Mouse (Mus musculus) hindbrain, embryonic 11.5 days (tissue): Measurements from ENCODE around the gene Rtca. TPM values are rescaled to one million over a fixed set of nuclear protein-coding genes. Genes with fewer than 3 reads are reported as not detected.

Experiments used
- ATAC-seq: fragments of 200-750 bp; cut with Nextera tagmentation; 2 replicates; pipeline ENCODE4 v1.8.0; 2017; ENCODE audit warnings: mild to moderate bottlenecking, moderate TSS enrichment, moderate library complexity; ENCODE audit not compliant: low FRiP score
- DNase-seq: peaks from one replicate; pipeline ENCODE4 v3.0.0-alpha.2; 2015; ENCODE audit warnings: low spot score
- H3K27ac ChIP-seq: fragments of 300-500 bp; sonication (generic); 2 replicates; pipeline ENCODE4 v1.5.1; 2014; ENCODE audit warnings: mild to moderate bottlenecking, low read depth, low read length
- H3K27me3 ChIP-seq: fragments of 300-500 bp; sonication (generic); 2 replicates; pipeline ENCODE4 v1.6.1; 2014; ENCODE audit warnings: mild to moderate bottlenecking, low read length, moderate library complexity, mixed read lengths; ENCODE audit not compliant: control insufficient read depth, insufficient read depth
- H3K36me3 ChIP-seq: fragments of 300-500 bp; sonication (generic); 2 replicates; pipeline ENCODE4 v1.6.1; 2014; ENCODE audit warnings: mild to moderate bottlenecking, low read length, moderate library complexity, mixed read lengths; ENCODE audit not compliant: control insufficient read depth, insufficient read depth
- H3K4me1 ChIP-seq: fragments of 300-500 bp; sonication (generic); replicated peaks from 2 replicates; pipeline ENCODE4 v1.6.1; 2014; ENCODE audit warnings: low read length, mixed read lengths; ENCODE audit not compliant: control insufficient read depth, insufficient read depth
- H3K4me2 ChIP-seq: fragments of 300-500 bp; sonication (generic); replicated peaks from 2 replicates; pipeline ENCODE4 v1.6.1; 2014; ENCODE audit warnings: mild to moderate bottlenecking, low read depth, low read length
- H3K4me3 ChIP-seq: fragments of 300-500 bp; sonication (generic); 2 replicates; pipeline ENCODE4 v1.5.1; 2014; ENCODE audit warnings: low read depth, low read length
- H3K9ac ChIP-seq: fragments of 300-500 bp; sonication (generic); 2 replicates; pipeline ENCODE4 v1.6.1; 2014; ENCODE audit warnings: low read depth, low read length
- H3K9me3 ChIP-seq: fragments of 300-500 bp; sonication (generic); 2 replicates; pipeline ENCODE4 v1.6.1; 2016; ENCODE audit warnings: low read length; ENCODE audit not compliant: control insufficient read depth
- WGBS: fragments of 180-500 bp; shearing (Covaris S2); extraction: QIAGEN DNeasy Blood & Tissue Kit; methylation state at CpG from one replicate; pipeline ENCODE4 v1.1.7; 2014; 5-methylcytosine and 5-hydroxymethylcytosine counted together
- polyA plus RNA-seq: library from polyadenylated mRNA; unstranded; fragments of >200 nt; fragmentation: Nextera tagmentation; extraction: Ambion mirVana; gene quantifications from 2 replicates; pipeline ENCODE4 v1.2.1, GENCODE M21; 2014

Rtca gene
- 123 and 132 TPM in 2 replicates for polyA plus RNA-seq

- Histone ChIP-seq H3K4me3 (peak within 1 kb of the TSS; percentile 85), H3K9ac (peak within 1 kb of the TSS; percentile 84), H3K27ac (peak within 1 kb of the TSS; percentile 49), H3K4me2 (peak within 1 kb of the TSS; percentile 69), H3K9me3 (no peaks in the 10 kb centered on the region), H3K27me3 (no peaks in the 10 kb centered on the region), H3K4me1 (peaks cover 4% of the 10 kb centered on the region; the same call in 1 of the 2 replicates), H3K36me3 (peaks cover 2% of the 10 kb centered on the region; the same call in 1 of the 2 replicates)
- DNase-seq = peak; percentile 100
- WGBS = 0% methylated on average over 38 of the region's 44 CpGs
- ATAC-seq = peak; percentile 93
Measured at GRCm38 (mm10) chr3:116507772-116508351, at the start of gene Rtca. Gene Rtca (minus strand): TSS chr3:116508208.

GRCm38 (mm10) chr3:116551362-116551761, 43.4 kb upstream of the Rtca start:
- no peak overlapping the region for H3K27ac ChIP-seq
- no peak for DNase-seq
- WGBS = 96% methylated on average over 5 of the region's 5 CpGs

GRCm38 (mm10) chr3:116547430-116547829, 39.4 kb upstream of the Rtca start:
- Histone ChIP-seq H3K27me3 (no peaks in the 10 kb centered on the region), H3K4me1 (no peaks in the 10 kb centered on the region), H3K9me3 (no peaks in the 10 kb centered on the region), H3K4me3 (no peak overlapping the region), H3K9ac (no peak overlapping the region), H3K27ac (no peak overlapping the region), H3K4me2 (no peak overlapping the region), H3K36me3 (no peaks in the 10 kb centered on the region)
- ATAC-seq (no peak), DNase-seq (no peak)
- 93% methylated on average over 5 of the region's 5 CpGs for WGBS

More at GRCm38 (mm10) chr3:116551362-116551761, 43.4 kb upstream of the Rtca start:
- Histone ChIP-seq H3K4me1 (no peaks in the 10 kb centered on the region), H3K4me2 (no peak overlapping the region), H3K9ac (no peak overlapping the region), H3K36me3 (no peaks in the 10 kb centered on the region), H3K27me3 (no peaks in the 10 kb centered on the region), H3K9me3 (no peaks in the 10 kb centered on the region), H3K4me3 (no peak overlapping the region)
- ATAC-seq = no peak

DNA sequence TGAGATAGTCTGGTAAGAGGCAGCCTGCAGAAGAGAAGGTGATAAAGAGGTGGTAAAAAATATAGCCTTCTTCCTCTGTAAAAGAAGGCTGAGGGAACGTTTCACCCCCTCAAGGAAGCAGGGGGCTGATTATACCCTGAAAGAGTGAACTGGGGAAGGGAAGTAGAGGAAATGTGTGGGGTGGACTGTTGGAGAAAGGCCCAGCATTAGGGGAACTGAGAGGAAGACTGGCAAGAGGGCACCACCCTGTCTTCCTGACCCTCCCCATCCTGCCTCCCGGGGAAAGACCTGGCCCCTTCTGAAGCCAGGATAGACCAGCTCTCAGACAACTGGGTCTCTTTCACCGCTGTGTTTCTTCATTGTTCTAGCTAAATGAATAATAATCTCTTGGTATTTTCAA, 34.5 kb upstream of the Rtca start:
- Histone ChIP-seq H3K27me3 (no peaks in the 10 kb centered on the region), H3K36me3 (no peaks in the 10 kb centered on the region), H3K9ac (no peak overlapping the region), H3K9me3 (no peaks in the 10 kb centered on the region), H3K27ac (no peak overlapping the region), H3K4me1 (no peaks in the 10 kb centered on the region), H3K4me2 (no peak overlapping the region), H3K4me3 (no peak overlapping the region)
- 76% methylated on average over 3 of the region's 3 CpGs for WGBS
- ATAC-seq (no peak), DNase-seq (no peak)

- Histone ChIP-seq H3K4me2 (no peak overlapping the region), H3K9me3 (no peaks in the 10 kb centered on the region), H3K27ac (no peak overlapping the region), H3K27me3 (no peaks in the 10 kb centered on the region), H3K36me3 (no peaks in the 10 kb centered on the region), H3K4me3 (no peak overlapping the region), H3K4me1 (no peaks in the 10 kb centered on the region), H3K9ac (no peak overlapping the region)
- ATAC-seq (no peak), DNase-seq (no peak)
- 91% methylated on average over 2 of the region's 2 CpGs for WGBS
Measured at GRCm38 (mm10) chr3:116542070-116542469, 34.1 kb upstream of the Rtca start.

- Histone ChIP-seq H3K4me1 (no peaks in the 10 kb centered on the region), H3K9ac (no peak overlapping the region), H3K27ac (0 out of 2 replicates have a peak overlapping the region, but pooled peaks have one; percentile 13), H3K9me3 (no peaks in the 10 kb centered on the region), H3K4me2 (no peak overlapping the region), H3K4me3 (no peak overlapping the region), H3K36me3 (no peaks in the 10 kb centered on the region), H3K27me3 (no peaks in the 10 kb centered on the region)
- ATAC-seq (peak; percentile 57), DNase-seq (no peak)
- WGBS = 38% methylated on average over 6 of the region's 6 CpGs
Measured at GRCm38 (mm10) chr3:116537200-116537573, 29.2 kb upstream of the Rtca start.

DNA sequence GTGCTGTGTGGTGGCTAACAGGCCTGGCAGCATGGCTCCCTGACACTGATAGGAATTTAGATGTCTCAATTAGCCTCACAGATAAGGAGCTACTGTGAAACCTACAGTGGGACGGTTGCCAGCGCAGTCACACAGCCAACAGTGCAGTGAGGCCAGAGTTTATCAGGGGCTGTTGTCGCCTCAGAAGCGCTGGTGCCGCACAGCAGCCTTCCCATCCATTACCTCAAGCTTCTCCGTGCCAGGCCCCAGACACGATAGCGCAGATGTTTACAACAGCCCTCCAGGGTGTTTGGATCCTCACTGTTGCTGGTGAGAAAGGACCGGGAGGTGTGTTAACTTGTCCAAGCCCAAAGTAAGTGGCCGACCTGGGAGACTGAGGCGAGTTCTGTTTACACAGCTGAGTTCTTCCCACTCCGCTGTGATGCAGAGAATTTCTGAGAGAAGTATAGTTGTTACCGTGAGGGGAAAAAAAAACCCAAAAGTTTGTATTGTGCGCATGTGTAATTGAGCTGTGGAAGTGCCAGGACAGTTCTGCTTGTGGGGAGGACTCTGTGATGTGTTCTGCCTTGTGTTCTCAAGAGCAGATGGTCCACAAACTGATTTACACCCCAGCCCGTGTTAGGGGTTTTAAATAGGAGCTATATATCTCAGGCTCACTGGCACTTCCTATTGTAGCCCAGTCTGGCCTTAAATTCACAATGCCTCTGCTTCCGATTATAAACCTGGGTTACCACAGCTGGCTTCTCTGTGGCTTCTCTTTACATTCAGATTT, 28.6 kb upstream of the Rtca start:
- no peaks in the 10 kb centered on the region for H3K36me3 ChIP-seq

DNA sequence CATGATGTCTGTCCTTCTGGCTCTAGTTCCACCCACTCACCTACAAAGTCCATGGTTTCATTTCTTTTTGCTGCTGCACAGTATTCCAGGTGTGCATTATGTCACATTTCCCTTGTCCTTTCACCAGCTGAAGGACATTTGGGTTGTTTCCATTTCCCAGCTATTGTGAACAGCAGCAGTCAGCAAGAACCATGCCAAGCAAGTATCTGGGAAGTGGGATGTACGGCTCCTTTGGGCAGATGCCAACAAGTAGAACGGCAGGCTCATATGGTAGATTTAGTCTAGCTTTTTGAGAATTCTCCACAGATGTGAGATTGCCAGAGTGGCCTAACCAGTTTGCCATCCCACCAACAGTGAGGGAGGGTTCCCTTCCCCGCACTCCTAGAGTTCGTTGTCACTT, 22.8 kb upstream of the Rtca start:
- 96% methylated on average over 4 of the region's 4 CpGs for WGBS

More for the DNA sequence above, 28.6 kb upstream of the Rtca start:
- Histone ChIP-seq H3K4me1 (no peaks in the 10 kb centered on the region), H3K4me2 (no peak overlapping the region), H3K27ac (0 out of 2 replicates have a peak overlapping the region, but pooled peaks have one; percentile 13), H3K27me3 (no peaks in the 10 kb centered on the region), H3K4me3 (no peak overlapping the region), H3K9me3 (no peaks in the 10 kb centered on the region), H3K9ac (no peak overlapping the region)
- ATAC-seq (peak; percentile 70), DNase-seq (no peak)
- WGBS = 61% methylated on average over 16 of the region's 16 CpGs

DNA sequence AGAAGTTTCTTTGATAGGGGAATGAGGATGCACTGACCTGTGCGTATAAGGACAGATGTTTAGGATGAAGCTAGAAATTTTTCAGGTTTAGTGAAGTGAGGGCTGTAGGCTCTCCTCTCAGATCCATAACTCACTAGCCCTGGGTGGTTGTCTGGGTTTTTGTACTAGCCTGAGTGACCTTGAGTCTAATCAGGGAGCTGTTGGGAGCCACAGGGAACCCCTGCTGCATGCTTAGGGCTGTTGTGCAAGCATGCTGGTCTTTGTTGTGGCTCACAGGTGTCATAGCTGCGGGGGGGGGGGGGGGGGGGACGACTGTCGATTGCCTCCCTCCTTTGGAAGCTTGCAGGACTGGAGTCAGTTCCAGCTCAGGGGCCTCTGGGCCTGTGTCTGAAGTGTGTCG, 21.7 kb upstream of the Rtca start:
- Histone ChIP-seq H3K4me3 (no peak overlapping the region), H3K9me3 (no peaks in the 10 kb centered on the region), H3K27me3 (no peaks in the 10 kb centered on the region), H3K27ac (no peak overlapping the region), H3K9ac (no peak overlapping the region), H3K36me3 (no peaks in the 10 kb centered on the region), H3K4me1 (no peaks in the 10 kb centered on the region), H3K4me2 (no peak overlapping the region)
- ATAC-seq (no peak), DNase-seq (no peak)
- 81% methylated on average over 3 of the region's 5 CpGs for WGBS

More for the DNA sequence above, 22.8 kb upstream of the Rtca start:
- no peaks in the 10 kb centered on the region for H3K36me3 ChIP-seq
- H3K9me3 ChIP-seq = no peaks in the 10 kb centered on the region
- DNase-seq (no peak), ATAC-seq (no peak)
- H3K4me1 ChIP-seq = no peaks in the 10 kb centered on the region
- H3K27me3 ChIP-seq = no peaks in the 10 kb centered on the region
- H3K4me2 ChIP-seq = no peak overlapping the region
- H3K4me3 ChIP-seq = no peak overlapping the region
- no peak overlapping the region for H3K9ac ChIP-seq
- no peak overlapping the region for H3K27ac ChIP-seq
